Mouse (Mus musculus) right cerebral cortex, postnatal 10 days (tissue): ENCODE data around the gene Taar7f.
"Not testable (repeated sequence)": the region's sequence is repeated elsewhere in the genome, so short reads cannot be mapped to it uniquely, and the experiment has no call there.

Experiments used
- DNase-seq, 2 experiments: peaks; one replicate each; pipeline ENCODE4 v3.0.0; 2021; ENCODE audit warnings: low spot score in 2 of 2

The Taar7f gene

DNA sequence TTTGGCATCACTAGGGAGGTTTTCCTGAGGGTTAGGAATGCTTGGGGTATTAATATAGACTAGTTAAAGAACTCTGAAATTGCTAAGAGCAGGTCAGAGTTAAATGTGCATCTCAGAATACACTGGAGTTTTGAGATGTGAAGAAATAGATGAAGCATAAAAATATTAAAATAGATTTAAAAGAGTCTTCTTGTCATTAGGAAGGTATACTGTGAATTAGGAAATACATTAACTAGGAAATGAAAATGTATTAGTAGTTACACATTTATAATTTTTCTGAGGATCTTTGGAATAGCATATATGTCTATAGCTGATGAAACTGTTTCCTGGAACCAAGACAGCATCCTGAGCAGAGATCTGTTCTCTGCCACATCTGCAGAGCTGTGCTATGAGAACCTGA lies at the start of gene Taar7f:
Taar7f (plus strand) TSS at position 301 of the 400 bp plus-strand sequence.
- DNase-seq: no peak

DNA sequence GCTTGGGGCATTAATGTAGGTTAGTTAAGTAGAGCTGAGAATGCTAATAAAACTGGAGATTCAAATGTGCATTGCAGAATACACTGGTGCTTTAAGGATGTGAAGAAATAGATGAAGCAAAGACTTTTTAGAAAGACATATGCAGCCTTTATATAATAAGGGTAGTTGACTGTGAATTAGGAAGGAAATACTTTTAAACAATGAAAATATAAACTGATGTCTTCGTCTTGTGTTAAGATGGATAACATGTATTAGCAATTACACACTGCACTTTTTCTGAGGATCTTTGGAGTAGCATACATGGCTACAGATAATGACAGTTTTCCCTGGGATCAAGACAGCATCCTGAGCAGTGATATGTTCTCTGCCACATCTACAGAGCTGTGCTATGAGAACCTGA lies 49.7 kb upstream of the Taar7f start, which contains the start of gene Taar7b:
Taar7b (plus strand) TSS at position 301 of the 400 bp plus-strand sequence.
- no peak for DNase-seq

DNA sequence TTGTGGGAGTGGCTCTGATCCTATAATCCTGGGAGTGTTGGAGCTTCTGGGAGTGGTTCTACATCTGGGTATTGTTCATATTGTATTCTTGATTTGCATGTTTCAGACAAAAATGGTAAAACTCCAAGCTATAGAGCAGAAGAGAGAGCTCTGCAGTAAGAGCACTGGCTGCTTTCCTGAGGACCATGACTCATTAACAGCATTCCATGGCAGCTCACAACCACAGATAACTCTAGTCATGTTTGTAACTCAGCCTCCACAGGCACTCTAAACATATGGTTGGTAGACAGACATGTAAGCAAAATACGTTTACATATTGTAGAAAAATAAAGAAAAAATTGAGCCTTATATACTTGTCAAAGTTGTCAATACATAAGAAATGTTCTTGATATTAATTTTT lies 42.9 kb upstream of the Taar7f start:
- DNase-seq: no peak

DNA sequence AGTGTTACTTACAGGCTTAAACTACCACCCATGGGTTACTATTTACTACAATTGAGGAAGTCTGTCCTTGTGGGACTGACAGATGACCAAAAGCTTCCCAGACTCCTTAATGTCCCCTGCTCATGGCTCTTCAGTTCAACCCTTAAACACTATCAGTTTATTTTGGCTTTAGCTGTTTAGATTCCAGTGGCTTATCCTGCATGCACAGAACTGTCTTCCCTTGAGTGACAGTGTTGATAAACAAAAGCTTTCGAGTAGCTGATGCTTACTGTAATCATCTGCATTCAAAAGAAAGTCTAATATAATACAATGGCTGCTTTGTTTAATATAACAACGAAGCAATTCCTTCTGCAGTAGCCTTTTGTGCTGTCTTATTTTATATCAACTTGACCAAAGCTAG lies 42.3 kb upstream of the Taar7f start:
- DNase-seq: no peak

DNA sequence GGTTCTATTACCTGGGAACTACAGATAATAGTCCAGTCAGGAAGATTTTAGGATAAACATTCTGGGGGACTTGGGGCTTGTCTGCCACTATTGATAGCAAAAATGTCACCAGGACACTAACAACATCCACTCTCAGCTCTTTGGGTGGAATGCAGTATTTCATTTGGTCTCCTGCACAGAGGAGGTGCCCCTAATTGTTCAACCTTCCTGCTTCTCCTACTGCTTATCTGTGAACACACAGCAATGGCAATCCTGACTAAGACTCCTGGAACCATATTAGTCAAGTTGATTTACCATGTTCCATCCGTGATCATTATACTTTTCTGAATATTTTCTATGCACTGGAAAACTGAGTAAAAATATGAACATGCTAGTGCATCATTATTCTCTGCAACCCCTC lies 41.2 kb upstream of the Taar7f start:
- DNase-seq: no peak

DNA sequence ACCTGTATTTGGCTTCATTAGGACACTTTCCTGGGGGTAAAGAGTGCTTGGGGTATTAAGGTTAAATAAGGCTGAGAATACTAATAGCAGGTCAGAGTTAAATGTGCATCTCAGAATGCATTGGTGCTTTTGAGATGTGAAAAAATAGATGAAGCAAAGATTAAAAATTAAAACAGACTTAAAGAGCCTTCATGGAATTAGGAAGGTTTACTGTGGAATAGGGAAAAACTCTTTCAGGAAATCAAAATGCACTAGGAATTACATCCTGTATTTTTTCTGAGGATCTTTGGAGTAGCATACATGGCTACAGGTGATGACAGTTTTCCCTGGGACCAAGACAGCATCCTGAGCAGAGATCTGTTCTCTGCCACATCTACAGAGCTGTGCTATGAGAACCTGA lies 22.4 kb upstream of the Taar7f start, which contains the start of gene Taar7d:
Taar7d (plus strand) TSS at position 301 of the 400 bp plus-strand sequence.
- no peak for DNase-seq

DNA sequence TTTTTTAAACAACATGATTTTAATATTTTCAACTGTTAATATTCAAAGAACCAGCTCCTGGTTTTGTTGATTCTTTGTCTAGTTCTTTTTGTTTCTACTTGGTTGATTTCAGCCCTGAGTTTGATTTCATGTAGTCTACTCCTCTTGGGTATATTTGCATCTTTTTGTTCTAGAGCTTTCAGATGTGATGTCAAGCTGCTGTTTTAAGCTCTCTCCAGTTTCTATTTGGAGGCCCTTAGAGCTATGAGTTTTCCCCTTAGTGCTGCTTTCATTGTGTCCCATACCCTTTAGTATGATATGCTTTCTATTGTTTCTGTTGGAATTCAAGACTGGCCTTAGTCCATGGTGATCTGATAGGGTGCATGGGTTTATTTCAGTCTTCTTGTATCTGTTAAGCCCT lies 18.0 kb upstream of the Taar7f start:
- no peak for DNase-seq

DNA sequence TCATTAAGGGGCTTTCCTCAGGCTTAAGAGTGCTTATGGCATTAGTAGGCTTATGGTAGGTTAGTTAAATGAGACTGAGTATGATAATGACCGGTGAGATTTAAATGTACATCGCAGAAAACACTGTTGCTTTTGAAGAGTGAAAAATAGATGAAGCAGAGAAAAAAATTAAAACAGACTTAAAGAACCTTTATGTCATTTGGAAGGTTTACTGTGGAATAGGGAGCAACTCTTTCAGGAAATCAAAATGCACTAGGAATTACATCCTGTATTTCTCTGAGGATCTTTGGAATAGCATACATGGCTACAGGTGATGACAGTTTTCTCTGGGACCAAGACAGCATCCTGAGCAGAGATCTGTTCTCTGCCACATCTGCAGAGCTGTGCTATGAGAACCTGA lies 12.0 kb upstream of the Taar7f start, which contains the start of gene Taar7e:
Taar7e (plus strand) TSS at position 301 of the 400 bp plus-strand sequence.
- DNase-seq: no peak

DNA sequence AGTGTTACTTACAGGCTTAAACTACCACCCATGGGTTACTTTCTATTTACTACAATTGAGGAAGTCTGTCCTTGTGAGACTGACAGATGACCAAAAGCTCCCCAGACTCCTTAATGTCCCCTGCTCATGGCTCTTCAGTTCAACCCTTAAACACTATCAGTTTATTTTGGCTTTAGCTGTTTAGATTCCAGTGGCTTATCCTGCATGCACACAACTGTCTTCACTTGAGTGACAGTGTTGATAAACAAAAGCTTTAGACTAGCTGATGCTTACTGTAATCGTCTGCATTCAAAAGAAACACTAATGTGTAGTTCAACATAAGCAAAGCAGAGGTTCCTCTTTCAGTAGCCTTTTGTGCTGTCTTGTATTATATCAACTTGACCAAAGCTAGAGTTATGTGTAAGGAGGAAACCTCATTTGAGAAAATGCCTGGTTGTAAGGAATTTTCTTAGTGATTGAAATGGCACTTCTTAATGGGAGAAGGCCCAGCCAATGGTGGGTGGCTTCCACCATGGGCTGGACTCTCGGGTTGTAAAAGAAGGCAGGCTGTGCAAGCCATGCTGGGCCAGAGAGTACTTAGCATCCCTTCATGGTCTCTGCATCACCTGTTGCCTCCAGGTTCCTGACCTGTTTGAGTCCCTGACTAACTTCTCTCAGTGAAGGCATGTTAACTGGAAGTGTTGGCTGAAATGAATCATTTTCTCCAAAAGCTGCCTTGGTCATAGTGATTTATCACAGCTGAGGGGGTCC lies 9.0 kb upstream of the Taar7f start:
- DNase-seq: no peak

DNA sequence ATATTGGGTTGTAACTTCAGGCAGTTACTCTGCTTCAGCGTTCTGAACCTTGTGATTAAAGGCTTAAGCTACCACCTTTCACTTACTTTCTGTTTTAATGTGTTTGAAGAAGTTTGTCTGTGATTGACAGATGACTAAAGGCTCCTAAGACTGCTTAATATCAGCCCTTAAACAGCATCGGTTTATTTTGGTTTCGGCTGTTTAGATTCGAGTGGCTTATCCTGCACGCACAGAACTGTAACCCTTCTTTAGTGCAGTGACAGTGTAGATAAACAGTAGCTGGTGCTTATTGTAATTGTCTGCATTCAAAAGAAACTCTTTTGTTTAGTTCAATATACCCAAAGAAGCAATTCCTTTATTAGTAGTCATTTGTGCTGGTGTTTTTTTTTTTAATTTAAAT lies 2.7 kb downstream of the Taar7f start:
- DNase-seq: no peak

DNA sequence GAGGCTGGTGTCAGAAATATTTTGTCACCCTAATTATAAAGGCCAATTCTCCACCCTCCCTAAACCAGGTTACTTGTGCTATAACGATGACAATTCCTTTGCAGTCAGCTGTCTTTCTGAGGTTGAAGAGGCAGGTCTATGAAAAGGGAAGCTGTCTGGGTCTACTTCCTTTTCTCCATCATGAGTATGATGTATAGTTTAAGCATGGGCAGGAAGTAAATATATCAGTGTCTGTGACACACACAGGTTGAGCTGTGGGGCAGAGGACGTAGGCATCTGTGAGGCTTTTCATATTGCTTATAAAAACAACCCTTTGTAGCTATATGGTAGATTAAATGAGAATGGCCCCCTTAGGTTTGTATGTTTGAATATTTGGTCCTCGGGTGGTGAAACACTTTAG lies 9.7 kb downstream of the Taar7f start:
- DNase-seq: no peak

DNA sequence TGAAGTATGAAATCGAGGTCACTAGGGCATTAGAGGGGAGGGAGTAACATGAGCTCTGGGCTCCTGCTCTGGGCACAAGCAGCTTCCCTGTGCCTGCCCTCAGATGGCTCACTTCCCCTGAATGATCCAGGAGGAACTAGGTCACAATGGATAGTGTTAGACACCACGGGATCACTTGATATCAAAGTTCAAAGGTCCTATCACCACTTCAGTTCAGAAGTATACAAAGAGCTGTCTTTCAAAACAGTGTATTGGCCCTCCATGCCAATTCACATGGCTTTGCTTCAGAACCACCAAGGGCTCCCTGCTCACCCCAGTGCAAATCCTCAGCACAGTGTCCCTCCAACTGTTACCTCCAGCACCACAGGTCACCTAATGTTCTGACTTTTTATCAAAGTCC lies 25.4 kb downstream of the Taar7f start:
- DNase-seq: not testable (repeated sequence)

DNA sequence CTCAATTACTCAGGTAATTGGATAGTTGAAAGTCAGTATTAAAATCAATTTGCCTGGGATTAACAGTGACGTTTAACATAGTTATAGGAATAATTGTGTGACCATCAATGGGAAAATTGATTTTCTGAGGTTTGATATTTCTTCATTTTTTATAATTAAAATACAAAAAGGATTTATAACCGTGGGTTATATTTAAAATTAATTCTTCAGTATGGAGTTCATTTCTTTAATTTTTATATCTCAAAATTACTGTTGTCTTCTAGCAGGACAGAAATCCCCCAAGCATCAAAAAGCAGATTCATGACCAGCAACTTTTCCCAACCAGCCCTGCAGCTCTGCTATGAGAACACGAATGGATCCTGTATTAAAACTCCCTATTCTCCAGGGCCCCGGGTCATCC lies 26.9 kb downstream of the Taar7f start, which contains the start of gene Taar8a:
Taar8a (plus strand) TSS at position 301 of the 400 bp plus-strand sequence.
- not testable (repeated sequence) for DNase-seq

DNA sequence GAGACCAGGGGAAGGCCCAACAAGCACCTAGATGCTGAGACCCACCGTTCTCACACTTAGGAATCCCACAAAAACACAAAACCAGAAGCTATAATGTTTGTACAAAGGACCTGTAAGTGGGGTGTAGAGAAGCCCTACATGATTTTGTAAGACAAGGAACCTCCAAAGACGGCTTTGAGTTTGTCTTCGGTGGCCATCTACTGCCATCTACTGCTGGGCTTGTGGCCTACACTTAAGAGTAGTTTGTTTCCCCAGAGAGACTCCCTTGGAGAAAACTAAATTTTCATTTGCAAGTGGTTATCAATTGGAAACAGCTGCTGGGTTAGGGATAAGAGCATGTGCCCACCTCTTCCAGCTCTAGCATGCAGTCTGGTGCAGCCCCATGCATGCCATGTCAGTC lies 30.9 kb downstream of the Taar7f start:
- DNase-seq: peak; percentile 39 to 59

DNA sequence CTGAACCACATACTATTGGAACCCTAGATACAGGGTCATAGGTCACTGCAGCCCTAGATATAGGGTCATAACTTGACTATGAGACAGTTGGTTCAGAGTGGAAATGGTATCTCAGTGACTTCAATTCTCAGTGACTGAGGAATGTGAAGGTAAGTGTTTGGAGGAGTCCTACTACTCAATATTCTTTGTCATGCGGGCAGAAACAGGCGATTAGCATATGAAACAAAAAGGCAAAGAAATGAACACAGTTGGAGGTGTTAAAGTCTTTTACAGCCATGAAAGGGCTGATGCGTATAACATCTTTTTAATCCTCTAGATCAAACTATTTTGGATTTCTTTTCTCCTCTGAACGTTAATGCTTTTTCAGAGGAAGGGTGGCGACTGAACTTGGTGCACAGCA lies 36.6 kb downstream of the Taar7f start:
- DNase-seq: no peak

DNA sequence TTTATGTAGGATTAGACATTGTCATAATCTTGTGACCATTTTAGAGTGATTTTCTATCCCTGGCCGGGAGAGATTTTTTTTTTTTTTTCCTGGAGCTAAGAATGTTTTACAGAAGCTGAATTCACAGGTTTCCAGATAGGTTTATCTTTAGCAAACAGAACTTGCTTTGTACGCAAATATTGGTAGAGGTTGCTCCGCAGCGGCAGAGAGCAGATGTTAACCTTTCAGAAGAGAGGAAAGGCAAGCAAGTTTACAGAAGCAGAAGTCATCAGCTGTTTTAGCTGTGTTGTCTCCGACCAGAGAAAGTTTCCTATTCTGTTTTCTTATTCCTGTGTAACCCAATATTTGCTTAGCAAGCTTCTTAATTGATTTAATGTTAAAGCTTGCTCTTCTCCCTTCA lies 37.2 kb downstream of the Taar7f start:
- DNase-seq: no peak

DNA sequence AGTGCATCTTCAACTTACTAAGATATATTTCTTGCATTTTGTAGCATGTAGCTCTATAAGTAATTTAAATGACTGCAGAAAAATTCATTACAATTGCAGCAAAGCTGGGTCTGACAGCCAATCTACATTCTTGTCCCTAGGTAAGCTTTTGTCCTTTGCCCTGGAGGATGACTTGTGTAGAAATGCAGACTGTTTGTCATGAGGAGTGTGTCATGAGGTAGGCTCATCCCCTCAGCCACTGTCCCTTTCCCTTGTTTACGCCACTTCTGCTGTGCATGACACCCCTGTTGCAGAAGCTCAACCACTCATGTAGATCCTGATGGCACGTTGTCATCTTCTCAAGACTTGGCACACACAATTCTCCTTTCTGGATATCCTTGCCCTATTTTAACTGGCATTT lies 37.9 kb downstream of the Taar7f start:
- DNase-seq: no peak

DNA sequence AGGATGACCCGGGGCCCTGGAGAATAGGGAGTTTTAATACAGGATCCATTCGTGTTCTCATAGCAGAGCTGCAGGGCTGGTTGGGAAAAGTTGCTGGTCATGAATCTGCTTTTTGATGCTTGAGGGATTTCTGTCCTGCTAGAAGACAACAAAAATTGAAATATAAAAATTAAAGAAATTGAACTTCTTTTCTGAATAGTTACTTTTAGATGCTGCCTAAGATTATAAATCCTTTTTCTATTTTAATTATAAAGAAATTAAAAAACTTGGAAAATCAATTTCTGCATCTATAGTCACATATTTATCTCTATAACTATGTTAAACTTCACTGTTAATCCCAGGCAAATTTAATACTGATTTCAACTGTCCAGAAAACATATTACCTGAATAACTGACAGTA lies 42.9 kb downstream of the Taar7f start, which contains the start of gene Taar8b:
Taar8b (minus strand) TSS at position 101 of the 400 bp plus-strand sequence.
- no peak for DNase-seq

DNA sequence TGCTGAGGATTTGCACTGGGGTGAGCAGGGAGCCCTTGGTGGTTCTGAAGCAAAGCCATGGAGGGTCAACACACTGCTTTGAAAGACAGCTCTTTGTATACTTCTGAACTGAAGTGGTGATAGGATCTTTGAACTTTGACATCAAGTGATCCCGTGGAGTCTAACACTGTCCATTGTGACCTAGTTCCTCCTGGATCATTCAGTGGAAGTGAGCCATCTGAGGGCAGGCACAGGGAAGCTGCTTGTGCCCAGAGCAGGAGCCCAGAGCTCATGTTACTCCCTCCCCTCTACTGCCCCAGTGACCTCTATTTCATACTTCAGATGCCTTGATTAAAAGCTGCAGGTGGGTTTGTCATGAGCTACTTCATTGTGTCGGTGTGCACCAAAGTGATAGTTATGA lies 47.7 kb downstream of the Taar7f start:
- DNase-seq: not testable (repeated sequence)
